Mouse (Mus musculus) liver, embryonic 16.5 days (tissue): ENCODE data around the gene Atg4b. TPM values are rescaled to one million over a fixed set of nuclear protein-coding genes. Genes with fewer than 3 reads are reported as not detected.

Experiments
- ATAC-seq: fragments of 200-750 bp; cut with Nextera tagmentation; 2 replicates; pipeline ENCODE4 v1.8.0; 2017; ENCODE audit warnings: low read depth, mild to moderate bottlenecking, moderate number of reproducible peaks, moderate library complexity
- H3K27ac ChIP-seq: fragments of 300-500 bp; sonication (generic); 2 replicates; pipeline ENCODE4 v1.5.1; 2014; ENCODE audit warnings: mild to moderate bottlenecking, low read length
- H3K27me3 ChIP-seq: fragments of 300-500 bp; sonication (generic); 2 replicates; pipeline ENCODE4 v1.6.1; 2014; ENCODE audit warnings: low read depth, low read length, mixed read lengths; ENCODE audit not compliant: control insufficient read depth, insufficient read depth
- H3K36me3 ChIP-seq: fragments of 300-500 bp; sonication (generic); 2 replicates; pipeline ENCODE4 v1.6.1; 2014; ENCODE audit warnings: mild to moderate bottlenecking; ENCODE audit not compliant: control insufficient read depth, insufficient read depth
- H3K4me1 ChIP-seq: fragments of 300-500 bp; sonication (generic); 2 replicates; pipeline ENCODE4 v1.6.1; 2014; ENCODE audit warnings: low read depth, low read length, mixed read lengths; ENCODE audit not compliant: control insufficient read depth
- H3K4me2 ChIP-seq: fragments of 300-500 bp; sonication (generic); 2 replicates; pipeline ENCODE4 v1.6.1; 2014; ENCODE audit warnings: low read depth, low read length, mixed read lengths
- H3K4me3 ChIP-seq: fragments of 300-500 bp; sonication (generic); 2 replicates; pipeline ENCODE4 v1.5.1; 2014; ENCODE audit warnings: low read depth, mild to moderate bottlenecking, low read length
- H3K9ac ChIP-seq: fragments of 300-500 bp; sonication (generic); 2 replicates; pipeline ENCODE4 v1.6.1; 2014; ENCODE audit warnings: low read depth, low read length
- H3K9me3 ChIP-seq: fragments of 300-500 bp; sonication (generic); replicated peaks from 2 replicates; pipeline ENCODE4 v1.6.1; 2016; ENCODE audit warnings: low read length; ENCODE audit not compliant: control insufficient read depth
- WGBS: fragments of 180-500 bp; shearing (Covaris S2); extraction: QIAGEN DNeasy Blood & Tissue Kit; methylation state at CpG from one replicate; pipeline ENCODE4 v1.1.7; 2014; ENCODE audit not compliant: insufficient replicate concordance; 5-methylcytosine and 5-hydroxymethylcytosine counted together
- polyA plus RNA-seq: library from polyadenylated mRNA; unstranded; fragments of >200 nt; fragmentation: Nextera tagmentation; extraction: Ambion mirVana; gene quantifications from 2 replicates; pipeline ENCODE4 v1.2.1, GENCODE M21; 2015

Gene Atg4b
- polyA plus RNA-seq, 1 experiment from 2014 or later: 63.0 TPM

- peak overlapping the region; percentile 83 for H3K9ac ChIP-seq
Observed at GRCm38 (mm10) chr1:93802771-93803170, 51.5 kb downstream of the Atg4b start.

GRCm38 (mm10) chr1:93803556-93804507 is 52.5 kb downstream of the Atg4b start, which contains the start of gene Ing5:
TSS of gene Ing5 (plus strand) at chr1:93803965.
- Histone ChIP-seq H3K27me3 (no peaks in the 10 kb centered on the region), H3K9me3 (no peaks in the 10 kb centered on the region), H3K4me1 (peaks cover 41% of the 10 kb centered on the region), H3K4me2 (peak within 1 kb of the TSS; percentile 98), H3K4me3 (peak within 1 kb of the TSS; percentile 87), H3K36me3 (peaks cover 21% of the 10 kb centered on the region), H3K27ac (peak within 1 kb of the TSS; percentile 99), H3K9ac (peak within 1 kb of the TSS; percentile 87)
- peak; percentile 89 for ATAC-seq
- WGBS: under 1% methylated on average over 76 of the region's 94 CpGs

More at GRCm38 (mm10) chr1:93802771-93803170, 51.5 kb downstream of the Atg4b start:
- peak overlapping the region; percentile 99 for H3K27ac ChIP-seq
- peak overlapping the region; percentile 98 for H3K4me2 ChIP-seq
- H3K36me3 ChIP-seq: peaks cover 14% of the 10 kb centered on the region
- H3K4me3 ChIP-seq: peak overlapping the region; percentile 87; the same call in 1 of the 2 replicates
- H3K27me3 ChIP-seq: no peaks in the 10 kb centered on the region
- 47% methylated on average over 5 of the region's 5 CpGs for whole genome bisulfite sequencing
- no peaks in the 10 kb centered on the region for H3K9me3 ChIP-seq
- H3K4me1 ChIP-seq: peaks cover 41% of the 10 kb centered on the region
- ATAC-seq: no peak

- Histone ChIP-seq H3K4me1 (peaks cover 41% of the 10 kb centered on the region), H3K4me3 (peak overlapping the region; percentile 87), H3K9me3 (no peaks in the 10 kb centered on the region), H3K4me2 (peak overlapping the region; percentile 98), H3K36me3 (peaks cover 22% of the 10 kb centered on the region), H3K27me3 (no peaks in the 10 kb centered on the region), H3K9ac (peak overlapping the region; percentile 87), H3K27ac (peak overlapping the region; percentile 99)
- no peak for ATAC-seq
- 39% methylated on average over 4 of the region's 4 CpGs for WGBS
Observed at GRCm38 (mm10) chr1:93804818-93805217, 53.5 kb downstream of the Atg4b start.

GRCm38 (mm10) chr1:93805221-93805951 is 54.1 kb downstream of the Atg4b start:
- peak overlapping the region; percentile 87 for H3K9ac ChIP-seq
- peaks cover 41% of the 10 kb centered on the region for H3K4me1 ChIP-seq
- H3K27ac ChIP-seq: peak overlapping the region; percentile 99
- H3K36me3 ChIP-seq: peaks cover 22% of the 10 kb centered on the region
- no peak for ATAC-seq
- peak overlapping the region; percentile 98 for H3K4me2 ChIP-seq
- 35% methylated on average over 5 of the region's 5 CpGs for WGBS
- no peaks in the 10 kb centered on the region for H3K9me3 ChIP-seq
- H3K27me3 ChIP-seq: no peaks in the 10 kb centered on the region
- peak overlapping the region; percentile 87 for H3K4me3 ChIP-seq

GRCm38 (mm10) chr1:93808871-93809270 is 57.6 kb downstream of the Atg4b start:
- H3K36me3 ChIP-seq: peaks cover 47% of the 10 kb centered on the region
- no peaks in the 10 kb centered on the region for H3K9me3 ChIP-seq
- ATAC-seq: no peak
- no peak overlapping the region for H3K9ac ChIP-seq
- no peak overlapping the region for H3K4me3 ChIP-seq
- no peaks in the 10 kb centered on the region for H3K27me3 ChIP-seq
- H3K27ac ChIP-seq: no peak overlapping the region
- H3K4me2 ChIP-seq: no peak overlapping the region
- H3K4me1 ChIP-seq: peaks cover 18% of the 10 kb centered on the region
- 78% methylated on average over 4 of the region's 4 CpGs for WGBS

GRCm38 (mm10) chr1:93810011-93810410 is 58.7 kb downstream of the Atg4b start:
- ATAC-seq: no peak
- no peak overlapping the region for H3K4me3 ChIP-seq
- H3K27me3 ChIP-seq: no peaks in the 10 kb centered on the region
- 89% methylated on average over 3 of the region's 3 CpGs for WGBS
- peaks cover 56% of the 10 kb centered on the region for H3K36me3 ChIP-seq
- H3K4me1 ChIP-seq: peaks cover 11% of the 10 kb centered on the region
- H3K9me3 ChIP-seq: no peaks in the 10 kb centered on the region
- H3K4me2 ChIP-seq: no peak overlapping the region
- no peak overlapping the region for H3K27ac ChIP-seq
- no peak overlapping the region for H3K9ac ChIP-seq

GRCm38 (mm10) chr1:93811495-93812039 is 60.3 kb downstream of the Atg4b start:
- Histone ChIP-seq H3K36me3 (peaks cover 68% of the 10 kb centered on the region), H3K27me3 (no peaks in the 10 kb centered on the region), H3K9ac (no peak overlapping the region), H3K27ac (no peak overlapping the region), H3K4me3 (no peak overlapping the region), H3K4me1 (no peaks in the 10 kb centered on the region), H3K9me3 (no peaks in the 10 kb centered on the region), H3K4me2 (no peak overlapping the region)
- no peak for ATAC-seq
- 70% methylated on average over 8 of the region's 8 CpGs for WGBS

GRCm38 (mm10) chr1:93817823-93818532 is 66.7 kb downstream of the Atg4b start:
- no peak overlapping the region for H3K4me2 ChIP-seq
- H3K4me1 ChIP-seq: no peaks in the 10 kb centered on the region
- H3K4me3 ChIP-seq: no peak overlapping the region
- no peaks in the 10 kb centered on the region for H3K9me3 ChIP-seq
- no peak overlapping the region for H3K9ac ChIP-seq
- WGBS: 71% methylated on average over 8 of the region's 8 CpGs
- ATAC-seq: no peak
- H3K27ac ChIP-seq: no peak overlapping the region; the same call in 1 of the 2 replicates
- H3K27me3 ChIP-seq: no peaks in the 10 kb centered on the region
- peaks cover 65% of the 10 kb centered on the region for H3K36me3 ChIP-seq
